Mouse (Mus musculus): ENCODE measurements around the gene Cant1. TPM values are rescaled to one million over a fixed set of nuclear protein-coding genes. Genes with fewer than 3 reads are reported as not detected.
"Not testable (repeated sequence)": the region's sequence is repeated elsewhere in the genome, so short reads cannot be mapped to it uniquely, and the experiment has no call there.

Gene Cant1
- polyA plus RNA-seq, 1 experiment from 2014 or later, result 19.2 TPM

DNA sequence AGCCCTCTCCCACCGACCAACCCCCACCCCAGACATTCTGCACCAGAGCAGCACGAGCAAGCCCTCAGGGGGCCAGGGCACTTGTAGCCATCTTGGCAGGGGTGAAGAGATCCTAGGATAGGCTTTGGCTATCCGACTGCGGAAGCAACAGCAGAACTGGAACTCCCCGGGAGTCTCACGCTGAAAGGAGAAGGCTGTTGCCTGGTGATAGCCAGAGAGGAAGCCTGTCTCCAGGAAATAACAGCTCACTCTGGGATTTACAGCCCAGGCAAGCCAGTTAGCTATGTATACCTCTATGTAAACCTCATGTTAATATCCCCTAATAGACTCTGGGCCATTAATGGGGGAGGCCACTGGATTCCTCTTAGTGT lies 18.3 kb downstream of the Cant1 start:
- peak overlapping the region; percentile 41; the same call in 1 of the 2 replicates for H3K27ac ChIP-seq
- WGBS, result 62% methylated on average over 6 of the region's 6 CpGs
- DNase-seq (ENCODE audit: extremely low spot score, low spot score), result no peak

DNA sequence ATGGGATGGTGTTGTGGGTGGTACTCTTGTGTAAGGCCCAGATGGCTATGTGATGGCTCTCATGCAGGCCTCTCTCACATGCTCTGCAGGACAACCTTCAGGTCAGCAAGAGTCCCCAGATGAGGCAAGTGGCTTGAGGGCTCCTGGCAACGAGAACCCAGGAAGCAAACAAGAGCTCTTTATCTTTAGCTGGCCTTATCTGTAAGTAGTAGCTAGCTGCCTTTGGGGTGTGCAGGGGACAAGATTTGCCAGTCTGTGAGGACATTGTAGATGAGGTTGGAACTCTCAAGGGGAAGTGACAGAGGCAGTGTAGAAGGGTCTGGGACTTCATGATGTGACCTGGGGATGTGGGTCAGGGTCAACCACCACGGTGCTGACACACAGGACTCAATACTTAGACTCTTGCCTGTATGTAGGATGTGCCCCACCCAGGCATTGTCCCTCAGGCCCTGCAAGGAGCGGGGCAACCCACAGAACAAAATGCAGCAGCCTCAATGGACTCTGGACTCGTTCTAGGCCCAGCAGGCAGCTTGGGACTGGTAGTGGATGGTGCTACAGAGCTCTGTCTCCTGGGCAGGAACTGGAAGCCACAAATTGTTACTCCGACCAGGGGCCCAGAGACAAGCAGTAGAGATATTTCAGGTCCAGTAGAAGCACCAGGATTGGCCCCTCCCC lies 18.9 kb downstream of the Cant1 start:
- no peak for DNase-seq (ENCODE audit: extremely low spot score, low spot score)
- peak overlapping the region; percentile 41; the same call in 1 of the 2 replicates for H3K27ac ChIP-seq

More for the DNA sequence above, 18.3 kb downstream of the Cant1 start:
- H3K4me3 ChIP-seq, result no peak overlapping the region
- H3K36me3 ChIP-seq (replicated peaks), result peaks cover 6% of the 10 kb centered on the region
- no peaks in the 10 kb centered on the region for H3K27me3 ChIP-seq (ENCODE audit: poor library complexity, severe bottlenecking)
- H3K4me1 ChIP-seq, result peaks cover 22% of the 10 kb centered on the region
- H3K9me3 ChIP-seq, result no peaks in the 10 kb centered on the region; the same call in 1 of the 2 replicates

DNA sequence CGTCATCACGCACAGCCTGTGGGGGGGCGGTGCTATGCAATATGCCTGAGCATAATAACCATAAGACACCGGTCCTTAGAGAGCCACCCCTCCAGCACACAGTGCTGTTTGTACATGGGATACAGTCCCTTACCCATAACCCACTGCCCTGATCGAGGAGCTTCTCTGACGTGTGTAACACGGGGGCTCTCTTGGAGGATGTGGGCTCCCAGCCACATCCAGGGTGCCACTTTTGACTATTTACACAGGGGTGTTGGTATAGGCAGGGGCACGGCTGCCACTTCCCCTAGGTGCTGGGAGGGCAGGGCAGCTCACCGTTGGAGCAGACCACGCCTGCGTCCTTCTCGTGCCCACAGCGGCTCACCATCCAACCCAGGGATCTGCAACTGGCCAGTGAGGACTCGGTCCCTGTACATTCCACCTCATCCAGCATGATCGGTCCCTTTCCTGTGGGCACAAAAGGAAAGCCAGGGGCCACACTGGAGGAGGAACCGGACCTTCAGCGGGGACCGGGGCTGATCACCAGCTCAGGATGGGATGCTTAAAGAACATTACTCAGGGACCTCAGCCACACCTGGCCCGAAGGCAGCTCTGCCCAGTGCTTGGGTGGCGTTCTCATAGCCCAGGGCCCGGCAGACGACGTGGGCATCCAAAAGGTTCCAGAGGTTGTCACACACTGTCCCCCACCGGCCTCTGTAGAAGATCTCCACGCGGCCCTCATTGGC lies 20.9 kb downstream of the Cant1 start:
- no peaks in the 10 kb centered on the region for H3K36me3 ChIP-seq (replicated peaks)
- 93% methylated on average over 26 of the region's 26 CpGs for WGBS
- H3K27me3 ChIP-seq (ENCODE audit: poor library complexity, severe bottlenecking), result no peaks in the 10 kb centered on the region
- no peak overlapping the region for H3K27ac ChIP-seq
- no peak for DNase-seq (ENCODE audit: extremely low spot score, low spot score)
- no peaks in the 10 kb centered on the region; the same call in 1 of the 2 replicates for H3K9me3 ChIP-seq
- H3K4me3 ChIP-seq, result no peak overlapping the region
- H3K4me1 ChIP-seq, result peaks cover 32% of the 10 kb centered on the region

More for the DNA sequence above, 18.9 kb downstream of the Cant1 start:
- 77% methylated on average over 5 of the region's 5 CpGs for WGBS
- Histone ChIP-seq H3K27me3 (ENCODE audit: poor library complexity, severe bottlenecking) (no peaks in the 10 kb centered on the region), H3K36me3 (replicated peaks) (0 out of 2 replicates have a peak, but pooled peaks cover under 1% of the 10 kb centered on the region), H3K4me1 (peaks cover 23% of the 10 kb centered on the region), H3K4me3 (no peak overlapping the region), H3K9me3 (no peaks in the 10 kb centered on the region; the same call in 1 of the 2 replicates)

DNA sequence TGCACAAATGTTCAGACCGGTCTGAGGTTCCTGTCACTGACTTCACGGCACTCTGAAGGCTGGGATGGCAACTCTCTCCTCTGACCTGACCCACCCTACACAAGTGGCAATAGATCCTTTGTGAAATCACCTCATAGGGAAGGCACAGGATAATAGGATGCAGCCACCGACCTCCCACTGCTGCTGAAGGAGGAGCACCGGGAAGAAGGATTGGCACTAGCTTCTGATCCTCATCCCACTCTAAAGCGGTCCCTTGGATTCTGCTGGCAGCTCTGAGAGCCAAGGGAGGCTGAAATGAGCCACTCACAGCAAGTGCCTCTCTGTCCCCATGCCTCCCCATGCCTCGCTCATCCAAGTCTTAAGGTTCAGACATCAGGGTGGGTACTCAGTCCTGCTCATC lies 24.3 kb downstream of the Cant1 start:
- no peak for DNase-seq (ENCODE audit: extremely low spot score, low spot score)
- Histone ChIP-seq H3K4me1 (peaks cover 9% of the 10 kb centered on the region), H3K27me3 (ENCODE audit: poor library complexity, severe bottlenecking) (no peaks in the 10 kb centered on the region), H3K36me3 (replicated peaks) (no peaks in the 10 kb centered on the region), H3K4me3 (no peak overlapping the region), H3K9me3 (no peaks in the 10 kb centered on the region; the same call in 1 of the 2 replicates), H3K27ac (0 out of 2 replicates have a peak overlapping the region, but pooled peaks have one; percentile 3)
- WGBS, result 67% methylated on average over 6 of the region's 6 CpGs

DNA sequence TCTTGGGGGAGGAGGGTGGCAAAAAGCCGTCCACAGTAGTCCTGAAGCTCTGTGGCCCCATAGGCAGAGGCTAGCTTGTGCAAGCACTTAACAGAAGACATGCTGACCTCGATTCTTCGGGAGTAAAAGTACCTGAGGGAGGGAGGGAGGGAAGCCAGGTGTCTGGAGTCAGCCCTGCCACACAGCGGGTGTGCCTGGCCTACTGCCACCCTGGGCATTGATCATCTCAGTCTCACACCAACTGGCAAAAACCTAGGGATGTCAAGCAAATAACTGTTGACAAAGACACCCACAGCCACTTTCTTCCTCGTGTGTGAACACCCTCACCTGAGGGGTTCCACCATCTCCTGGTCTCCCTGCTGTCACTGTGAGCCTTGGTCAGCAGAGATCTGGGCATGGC lies 24.9 kb downstream of the Cant1 start:
- no peak for DNase-seq (ENCODE audit: extremely low spot score, low spot score)
- 78% methylated on average over 5 of the region's 5 CpGs for WGBS
- no peak overlapping the region for H3K27ac ChIP-seq
- no peaks in the 10 kb centered on the region for H3K36me3 ChIP-seq (replicated peaks)
- no peaks in the 10 kb centered on the region; the same call in 1 of the 2 replicates for H3K9me3 ChIP-seq
- H3K4me3 ChIP-seq, result no peak overlapping the region
- no peaks in the 10 kb centered on the region for H3K27me3 ChIP-seq (ENCODE audit: poor library complexity, severe bottlenecking)
- H3K4me1 ChIP-seq, result peaks cover 9% of the 10 kb centered on the region

DNA sequence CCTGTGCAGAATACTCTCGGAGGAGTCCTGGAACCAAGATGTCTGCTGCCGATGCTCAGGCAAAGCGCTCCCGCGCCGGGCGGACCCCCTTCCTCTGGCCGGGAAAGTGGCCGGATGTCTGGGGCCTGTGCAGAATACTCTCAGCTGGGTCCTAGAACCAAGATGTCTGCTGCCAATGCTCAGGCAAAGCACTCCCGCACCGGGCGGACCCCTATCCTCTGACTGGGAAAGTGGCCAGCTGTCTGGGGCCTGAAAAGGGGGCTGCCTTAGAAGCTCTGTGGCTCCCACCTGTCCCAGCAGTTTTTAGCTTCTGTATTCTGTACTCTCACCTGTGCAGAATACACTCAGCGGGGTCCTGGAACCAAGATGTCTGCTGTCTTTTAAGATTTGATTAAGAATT lies 31.1 kb downstream of the Cant1 start:
- not testable (repeated sequence) for DNase-seq (ENCODE audit: extremely low spot score, low spot score); H3K4me3 ChIP-seq; H3K4me1 ChIP-seq; H3K9me3 ChIP-seq; H3K27ac ChIP-seq; H3K36me3 ChIP-seq (replicated peaks); H3K27me3 ChIP-seq (ENCODE audit: poor library complexity, severe bottlenecking)
- WGBS, result 94% methylated on average over 13 of the region's 13 CpGs

DNA sequence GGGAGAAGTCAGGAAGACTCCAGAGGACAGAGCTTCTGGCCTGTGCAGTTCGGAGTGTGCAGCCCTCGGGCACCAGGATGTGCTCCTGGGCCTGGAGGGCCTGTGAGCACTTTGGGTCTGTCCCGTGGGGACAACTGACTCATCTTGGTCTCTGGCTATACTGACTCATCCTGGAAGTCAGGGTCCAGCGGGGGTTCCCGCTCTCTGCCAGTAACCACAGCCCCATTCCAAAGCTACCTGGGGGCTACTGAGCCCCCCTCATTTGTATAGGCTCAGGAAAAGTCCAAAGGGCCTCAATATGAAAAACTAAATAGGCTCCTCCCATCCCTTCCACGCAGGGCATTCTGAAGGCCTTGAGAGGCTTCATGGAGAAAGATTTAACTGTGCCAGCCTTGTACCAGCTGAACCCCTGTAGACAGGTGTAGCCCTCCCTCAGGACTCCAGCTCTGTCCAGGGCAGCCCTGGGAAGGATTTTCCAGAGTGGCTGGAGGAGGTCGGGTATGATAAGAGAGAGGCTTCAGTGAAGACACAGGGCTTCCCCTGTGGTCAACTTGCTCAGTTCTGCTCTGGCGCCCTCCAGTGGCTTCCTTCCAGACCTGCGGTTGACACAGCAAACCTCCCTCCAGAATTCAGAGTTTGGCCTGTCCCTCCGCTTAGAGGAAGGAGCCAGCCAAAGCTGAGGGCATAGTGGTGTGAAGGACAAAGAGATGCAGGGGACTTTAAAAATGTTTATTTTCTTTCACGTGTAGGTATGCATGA lies 39.5 kb downstream of the Cant1 start:
- Histone ChIP-seq H3K36me3 (replicated peaks) (no peaks in the 10 kb centered on the region), H3K4me3 (no peak overlapping the region), H3K27me3 (ENCODE audit: poor library complexity, severe bottlenecking) (no peaks in the 10 kb centered on the region), H3K9me3 (no peaks in the 10 kb centered on the region), H3K27ac (peak overlapping the region; percentile 48), H3K4me1 (peaks cover 22% of the 10 kb centered on the region)
- DNase-seq (ENCODE audit: extremely low spot score, low spot score), result peak; percentile 82
- 44% methylated on average over 11 of the region's 11 CpGs for whole genome bisulfite sequencing

DNA sequence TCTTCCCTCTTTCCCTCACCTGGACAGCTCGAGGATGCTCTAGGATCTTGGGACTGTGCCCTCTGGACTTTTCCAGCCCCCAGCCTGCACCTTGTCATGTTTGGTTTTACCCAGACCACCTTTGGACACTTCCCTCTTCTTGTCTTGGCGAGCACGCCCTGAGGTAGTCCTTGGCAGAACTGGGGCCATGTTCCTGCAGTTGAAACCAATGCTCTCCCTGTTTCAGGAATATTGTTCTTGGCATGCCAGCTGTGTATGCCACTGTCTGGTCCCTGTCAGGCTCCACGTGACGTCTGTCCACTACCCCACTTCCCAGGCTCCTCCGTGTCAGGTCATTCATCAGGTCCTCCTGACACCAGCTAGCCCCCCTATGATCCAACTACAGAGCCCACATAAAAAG lies 40.2 kb downstream of the Cant1 start:
- WGBS, result 87% methylated on average over 6 of the region's 6 CpGs
- H3K4me1 ChIP-seq, result peaks cover 27% of the 10 kb centered on the region

DNA sequence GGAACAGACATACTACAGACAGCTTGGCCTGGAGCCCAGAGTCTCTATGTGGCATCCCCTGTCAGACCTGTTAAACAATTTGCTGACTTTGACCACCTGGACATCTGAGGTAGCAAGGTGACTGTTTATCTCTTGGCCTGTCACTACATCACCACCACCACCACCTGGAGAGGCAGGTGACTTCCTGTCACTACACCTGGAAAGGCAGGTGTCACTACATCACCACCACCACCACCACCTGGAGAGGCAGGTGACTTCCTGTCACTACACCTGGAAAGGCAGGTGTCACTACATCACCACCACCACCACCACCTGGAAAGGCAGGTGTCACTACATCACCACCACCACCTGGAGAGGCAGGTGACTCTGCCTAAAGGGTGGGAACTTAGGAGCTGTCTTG lies 42.6 kb downstream of the Cant1 start:
- DNase-seq (ENCODE audit: extremely low spot score, low spot score); H3K9me3 ChIP-seq; H3K4me3 ChIP-seq; H3K27ac ChIP-seq; H3K27me3 ChIP-seq (ENCODE audit: poor library complexity, severe bottlenecking); H3K36me3 ChIP-seq (replicated peaks): not testable (repeated sequence)
- H3K4me1 ChIP-seq, result peaks cover 30% of the 10 kb centered on the region

More for the DNA sequence above, 40.2 kb downstream of the Cant1 start:
- Histone ChIP-seq H3K27me3 (ENCODE audit: poor library complexity, severe bottlenecking) (no peaks in the 10 kb centered on the region), H3K27ac (no peak overlapping the region), H3K9me3 (no peaks in the 10 kb centered on the region), H3K4me3 (no peak overlapping the region), H3K36me3 (replicated peaks) (no peaks in the 10 kb centered on the region)
- DNase-seq (ENCODE audit: extremely low spot score, low spot score), result no peak

DNA sequence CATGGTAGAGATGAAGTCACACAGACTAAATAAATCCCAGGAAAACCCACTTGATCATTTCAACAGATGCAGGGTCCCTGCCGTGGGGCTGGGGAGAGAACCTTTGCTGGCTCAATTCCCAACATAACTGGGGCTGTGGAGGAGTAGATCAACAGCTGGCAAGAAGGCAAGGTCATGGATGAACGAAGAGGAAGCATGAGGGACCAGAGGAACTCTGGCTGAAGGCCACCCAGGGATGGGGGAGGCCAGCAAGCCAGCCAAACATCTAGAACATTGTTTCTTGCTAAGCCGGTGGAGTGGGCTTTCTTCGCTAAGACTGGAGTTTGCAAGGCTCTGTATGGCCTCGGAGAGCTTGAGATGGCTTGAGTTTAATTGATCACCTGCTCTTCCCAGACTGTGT lies 43.0 kb downstream of the Cant1 start:
- no peaks in the 10 kb centered on the region for H3K9me3 ChIP-seq
- H3K4me3 ChIP-seq, result no peak overlapping the region
- no peak overlapping the region for H3K27ac ChIP-seq
- 91% methylated on average over 5 of the region's 5 CpGs for WGBS
- H3K4me1 ChIP-seq, result peaks cover 30% of the 10 kb centered on the region
- no peak for DNase-seq (ENCODE audit: extremely low spot score, low spot score)
- no peaks in the 10 kb centered on the region for H3K27me3 ChIP-seq (ENCODE audit: poor library complexity, severe bottlenecking)
- H3K36me3 ChIP-seq (replicated peaks), result no peaks in the 10 kb centered on the region

DNA sequence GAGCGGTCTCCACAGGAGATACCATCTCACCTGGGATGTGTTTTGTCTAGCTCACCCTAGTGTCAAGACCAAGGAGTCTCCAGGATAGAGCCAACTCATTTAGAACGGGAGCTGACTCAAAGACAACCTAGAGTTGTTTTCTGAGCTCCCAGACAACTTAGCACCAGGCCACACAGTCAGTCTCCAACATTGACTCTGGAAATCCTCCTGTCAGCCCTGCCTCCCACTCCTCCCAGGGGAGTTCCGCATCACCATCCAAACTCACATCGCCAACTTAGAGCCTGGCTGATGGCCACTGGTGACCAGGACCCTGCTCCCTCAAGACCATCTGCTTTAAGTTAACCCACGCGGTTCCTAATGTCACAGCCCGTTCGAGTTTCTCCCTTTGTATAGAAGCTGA lies 43.4 kb downstream of the Cant1 start:
- Histone ChIP-seq H3K4me3 (no peak overlapping the region), H3K27me3 (ENCODE audit: poor library complexity, severe bottlenecking) (no peaks in the 10 kb centered on the region), H3K27ac (no peak overlapping the region), H3K36me3 (replicated peaks) (no peaks in the 10 kb centered on the region), H3K9me3 (no peaks in the 10 kb centered on the region), H3K4me1 (peaks cover 30% of the 10 kb centered on the region)
- DNase-seq (ENCODE audit: extremely low spot score, low spot score), result no peak
- WGBS, result 91% methylated on average over 8 of the region's 8 CpGs

DNA sequence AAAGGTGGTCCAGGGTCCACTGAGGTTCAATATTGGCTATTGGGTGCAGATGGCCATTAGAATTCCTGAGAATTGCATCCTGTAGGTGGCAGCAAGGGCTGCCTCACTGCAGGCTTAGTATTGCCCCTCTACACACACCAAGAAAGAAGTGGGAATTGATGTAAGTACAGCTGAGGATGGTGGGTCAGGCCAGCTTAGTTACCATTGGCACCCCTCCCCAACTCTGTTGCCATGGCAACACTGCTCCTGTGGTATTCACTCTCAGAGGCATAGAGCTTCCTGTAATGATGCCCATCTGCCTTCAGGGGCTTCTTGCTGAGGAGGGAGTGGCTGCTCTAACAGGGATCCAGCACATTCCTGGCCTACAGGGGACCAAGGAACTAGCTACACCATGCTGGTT lies 43.9 kb downstream of the Cant1 start:
- DNase-seq (ENCODE audit: extremely low spot score, low spot score), result no peak
- no peaks in the 10 kb centered on the region for H3K27me3 ChIP-seq (ENCODE audit: poor library complexity, severe bottlenecking)
- peaks cover 30% of the 10 kb centered on the region for H3K4me1 ChIP-seq
- no peak overlapping the region for H3K4me3 ChIP-seq
- H3K9me3 ChIP-seq, result no peaks in the 10 kb centered on the region
- no peaks in the 10 kb centered on the region for H3K36me3 ChIP-seq (replicated peaks)
- H3K27ac ChIP-seq, result no peak overlapping the region

DNA sequence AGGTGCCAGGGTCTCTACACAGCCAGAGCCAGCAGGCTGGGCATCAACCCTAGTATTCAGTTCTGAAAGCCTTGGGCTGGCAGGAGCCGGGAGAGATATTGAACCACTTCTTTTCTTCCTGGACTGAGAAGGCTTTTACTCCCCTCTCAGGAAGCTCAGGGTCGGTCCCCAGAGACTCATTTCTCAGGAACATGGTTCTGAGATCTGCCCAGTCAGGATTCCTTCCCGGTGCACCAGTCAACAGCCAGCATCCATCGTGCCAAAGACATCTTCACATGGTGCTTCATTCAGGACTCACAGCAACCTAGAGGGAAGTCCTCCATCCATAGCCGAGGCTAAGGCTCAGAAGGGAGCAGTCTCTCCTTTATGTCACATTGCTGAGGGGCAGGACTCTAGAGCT lies 44.4 kb downstream of the Cant1 start:
- H3K9me3 ChIP-seq, result no peaks in the 10 kb centered on the region
- H3K27me3 ChIP-seq (ENCODE audit: poor library complexity, severe bottlenecking), result no peaks in the 10 kb centered on the region
- H3K4me1 ChIP-seq, result peaks cover 27% of the 10 kb centered on the region
- no peak overlapping the region for H3K27ac ChIP-seq
- DNase-seq (ENCODE audit: extremely low spot score, low spot score), result no peak
- WGBS, result 66% methylated on average over 5 of the region's 5 CpGs
- no peak overlapping the region for H3K4me3 ChIP-seq
- no peaks in the 10 kb centered on the region for H3K36me3 ChIP-seq (replicated peaks)
